Mouse (Mus musculus) thymus, postnatal 10 days (tissue): ENCODE results near the gene Hs6st2.

Experiments used
- DNase-seq, 2 experiments: peaks; one replicate each; pipeline ENCODE4 v3.0.0; 2021; ENCODE audit warnings: low spot score in 2 of 2

The Hs6st2 gene

DNA sequence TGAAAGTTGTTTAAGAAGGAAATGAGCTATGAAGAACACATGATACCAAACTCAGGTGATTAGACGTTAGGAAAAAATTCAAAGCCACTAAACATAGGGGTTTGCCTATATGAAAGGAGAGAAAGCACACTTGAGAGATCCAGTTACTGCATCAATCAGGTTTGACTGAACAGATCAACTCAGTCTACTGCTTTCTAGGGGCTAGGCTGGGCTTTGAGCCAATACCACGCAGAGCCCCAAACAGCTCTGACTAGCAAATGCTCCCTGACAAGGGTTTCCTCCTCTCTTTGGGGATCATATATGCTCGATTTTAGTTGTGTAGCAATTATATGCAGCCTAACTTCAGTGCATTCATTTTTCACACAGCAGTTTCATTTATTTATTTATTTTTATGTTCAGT is 96.2 kb downstream of the Hs6st2 start:
- no peak for DNase-seq

DNA sequence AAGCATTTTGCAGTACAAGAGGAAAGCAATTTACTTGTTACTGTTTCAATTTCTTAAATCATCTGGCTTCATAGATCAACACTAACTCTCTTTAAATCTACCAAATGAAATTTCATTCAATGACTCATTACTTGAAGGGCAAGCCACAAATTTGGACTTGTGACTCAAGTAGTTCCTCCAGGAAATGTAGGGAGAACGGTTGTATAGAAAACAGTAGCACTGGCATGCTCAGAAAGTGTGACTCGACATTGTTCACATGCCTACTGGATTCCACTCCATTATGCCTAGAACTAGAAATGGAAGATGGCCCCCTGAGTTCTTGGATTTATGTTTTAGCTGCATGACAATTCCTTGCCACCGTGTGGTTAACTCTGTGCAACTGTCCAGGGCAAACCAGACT is 100.0 kb downstream of the Hs6st2 start:
- no peak for DNase-seq

DNA sequence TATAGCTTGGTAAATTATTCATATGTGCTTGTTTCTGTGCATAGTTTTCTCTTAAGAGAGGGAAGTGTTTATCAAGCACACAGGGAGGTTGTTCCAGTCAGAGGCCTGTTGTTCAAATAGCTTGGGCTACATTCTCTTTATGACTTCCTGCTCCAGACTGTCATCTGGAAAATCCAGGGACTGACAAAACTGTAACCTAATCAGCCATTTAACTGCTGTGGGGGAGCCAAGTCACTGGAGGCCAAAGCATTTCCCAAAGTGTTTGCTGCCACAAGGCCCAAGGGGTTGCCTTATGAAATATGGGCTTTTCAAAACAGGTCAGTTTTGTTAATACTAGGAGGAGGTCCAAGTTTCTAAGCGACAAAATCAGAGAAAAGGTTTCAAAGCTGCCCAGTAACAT is 119.8 kb downstream of the Hs6st2 start:
- DNase-seq = no peak

DNA sequence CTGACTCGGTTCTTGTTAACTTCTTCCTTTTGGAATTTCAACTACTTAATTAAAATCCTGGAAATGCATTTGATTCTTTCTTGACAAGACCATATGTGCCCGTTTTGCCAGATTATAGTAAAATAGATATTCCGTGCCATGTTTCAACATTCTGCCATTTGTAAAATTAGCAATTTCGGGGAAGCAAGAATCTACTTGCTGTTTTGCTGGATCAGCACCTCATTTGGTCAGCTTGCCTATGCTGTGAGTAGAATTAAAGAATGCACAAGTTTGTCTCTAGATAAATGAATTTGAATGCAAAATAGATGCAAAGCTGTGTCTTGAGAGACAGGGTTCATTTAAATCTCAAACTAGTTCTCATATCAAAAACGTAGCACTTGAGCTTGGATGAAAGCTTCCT is 142.0 kb downstream of the Hs6st2 start:
- DNase-seq = no peak

DNA sequence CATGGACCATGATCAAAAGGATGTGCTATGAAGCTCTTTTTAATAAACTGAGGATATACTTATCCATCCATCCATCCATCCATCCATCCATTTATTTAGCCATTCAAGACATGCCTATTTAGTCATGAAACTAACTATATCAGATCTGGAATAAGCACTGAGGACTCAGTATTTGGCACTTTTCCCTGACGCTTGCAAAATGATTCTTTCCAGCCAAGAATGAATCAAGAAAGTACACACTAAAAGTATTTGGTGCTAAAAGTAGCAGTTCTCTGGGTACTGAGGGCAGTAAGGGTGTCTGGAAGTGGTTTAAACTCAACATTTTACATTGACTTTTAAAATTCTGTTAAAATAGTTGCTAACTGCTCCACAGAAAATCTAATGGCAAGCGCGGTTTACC is 144.6 kb downstream of the Hs6st2 start:
- DNase-seq = no peak

DNA sequence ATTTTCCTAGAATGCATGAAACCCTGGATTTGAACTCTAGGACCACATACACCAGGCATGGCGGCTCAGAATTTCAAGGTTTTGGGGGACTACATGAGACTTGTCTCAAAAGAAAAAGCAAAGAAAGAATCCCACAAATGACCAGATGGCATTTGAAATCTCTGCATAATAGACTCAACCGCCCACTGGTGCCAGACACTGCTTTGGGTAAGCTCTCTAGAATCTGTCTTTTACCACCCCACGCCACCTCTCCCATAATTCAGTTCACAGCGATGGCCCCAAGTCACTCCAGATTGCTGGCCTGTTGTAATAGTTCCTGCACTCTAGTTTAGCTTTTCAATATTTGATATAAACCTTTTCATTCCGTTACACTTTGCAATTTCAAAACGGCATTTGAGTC is 146.4 kb downstream of the Hs6st2 start:
- DNase-seq = no peak

DNA sequence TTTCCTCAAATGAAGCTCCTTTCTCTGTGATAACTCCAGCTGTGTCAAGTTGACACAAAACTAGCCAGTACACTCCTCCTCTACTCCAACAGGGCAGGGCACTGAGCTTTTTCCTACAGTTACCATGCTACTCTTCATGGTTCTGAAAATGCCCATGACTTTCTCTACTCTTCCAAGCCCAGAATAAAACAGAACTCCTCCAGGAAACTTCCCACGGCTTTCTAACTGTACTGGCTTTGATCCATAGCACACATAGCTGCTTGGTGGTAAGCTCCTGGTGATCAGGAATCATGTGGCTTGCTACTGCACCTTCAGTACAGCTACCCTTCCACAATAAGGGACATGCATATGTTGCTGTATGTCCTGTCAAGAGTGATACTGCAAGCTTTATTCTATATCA is 150.5 kb downstream of the Hs6st2 start:
- no peak for DNase-seq

DNA sequence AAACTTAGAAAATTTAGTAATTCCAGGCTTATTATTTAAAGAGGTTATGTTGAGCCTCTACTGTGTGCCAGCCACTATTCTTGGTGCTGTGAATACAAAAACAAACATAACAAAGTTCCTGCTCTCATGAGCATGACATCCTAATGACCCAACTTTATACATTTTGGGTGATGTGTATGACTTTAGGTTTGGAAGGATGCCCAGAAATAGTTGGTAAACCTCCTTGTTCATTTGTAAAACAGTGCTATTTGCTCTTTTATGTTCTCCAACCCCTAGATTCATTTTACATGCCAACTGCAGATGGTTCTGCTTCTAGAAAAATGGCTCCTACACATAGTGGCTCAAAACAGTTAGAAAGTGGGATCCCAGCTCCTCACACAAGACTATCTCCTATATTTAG is 153.1 kb downstream of the Hs6st2 start:
- DNase-seq = no peak

DNA sequence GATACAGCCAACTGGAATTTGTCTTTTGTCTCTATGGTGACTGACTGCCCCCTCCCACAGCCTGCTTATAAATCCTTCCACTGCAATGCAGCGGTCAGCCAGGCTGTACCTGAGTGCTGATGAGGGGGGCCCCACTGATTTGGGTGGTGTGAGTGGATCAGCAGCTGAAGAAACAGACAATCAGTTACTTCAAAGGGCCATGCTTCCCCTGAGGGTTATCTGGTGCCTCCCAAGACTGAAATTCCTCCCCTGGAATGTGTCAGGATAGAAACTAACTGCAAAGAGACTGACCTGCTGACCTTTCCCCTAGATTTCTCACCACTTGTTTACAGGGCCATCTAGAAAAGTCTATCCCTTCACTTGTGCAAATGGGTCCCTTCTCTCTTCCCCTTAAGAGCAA is 166.8 kb downstream of the Hs6st2 start:
- DNase-seq = no peak

DNA sequence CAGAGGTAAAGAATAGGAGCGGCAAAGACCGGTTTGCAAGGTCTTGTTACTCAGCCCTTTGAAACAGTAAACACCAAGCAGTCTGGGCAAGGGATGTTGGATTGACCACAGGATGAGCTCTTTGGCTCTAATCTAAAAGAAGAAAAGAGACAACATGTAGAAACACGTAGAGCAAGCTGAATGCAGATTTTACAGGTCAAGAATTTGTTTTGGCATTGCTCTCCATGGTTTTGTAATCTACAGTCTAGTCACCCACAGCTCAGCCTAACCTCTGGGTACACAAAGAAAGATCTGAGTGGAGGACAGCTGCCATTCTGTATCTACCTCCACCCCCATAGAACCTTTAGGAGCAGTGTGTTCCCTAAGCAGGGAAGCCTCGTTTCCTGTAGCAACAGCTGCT is 175.1 kb downstream of the Hs6st2 start:
- DNase-seq = no peak

DNA sequence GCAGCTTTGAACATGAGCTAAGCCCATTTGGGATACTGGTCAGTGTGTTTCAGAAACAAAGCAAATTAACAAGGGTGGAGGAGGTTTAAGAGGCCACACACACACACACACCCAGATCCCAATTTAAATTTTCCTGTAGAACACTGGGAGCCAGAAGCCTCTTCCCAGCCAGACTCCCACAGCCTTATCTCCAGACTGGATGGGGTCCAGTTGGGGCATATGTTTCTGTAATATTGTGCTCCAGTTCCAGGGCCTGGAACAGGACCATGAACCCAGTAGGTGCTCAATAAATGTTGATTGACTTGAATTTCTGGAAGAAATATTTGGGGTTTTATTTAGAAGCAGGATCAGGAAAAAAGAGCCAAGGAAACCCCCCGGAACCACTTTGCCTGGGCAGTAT is 176.0 kb downstream of the Hs6st2 start:
- no peak for DNase-seq

DNA sequence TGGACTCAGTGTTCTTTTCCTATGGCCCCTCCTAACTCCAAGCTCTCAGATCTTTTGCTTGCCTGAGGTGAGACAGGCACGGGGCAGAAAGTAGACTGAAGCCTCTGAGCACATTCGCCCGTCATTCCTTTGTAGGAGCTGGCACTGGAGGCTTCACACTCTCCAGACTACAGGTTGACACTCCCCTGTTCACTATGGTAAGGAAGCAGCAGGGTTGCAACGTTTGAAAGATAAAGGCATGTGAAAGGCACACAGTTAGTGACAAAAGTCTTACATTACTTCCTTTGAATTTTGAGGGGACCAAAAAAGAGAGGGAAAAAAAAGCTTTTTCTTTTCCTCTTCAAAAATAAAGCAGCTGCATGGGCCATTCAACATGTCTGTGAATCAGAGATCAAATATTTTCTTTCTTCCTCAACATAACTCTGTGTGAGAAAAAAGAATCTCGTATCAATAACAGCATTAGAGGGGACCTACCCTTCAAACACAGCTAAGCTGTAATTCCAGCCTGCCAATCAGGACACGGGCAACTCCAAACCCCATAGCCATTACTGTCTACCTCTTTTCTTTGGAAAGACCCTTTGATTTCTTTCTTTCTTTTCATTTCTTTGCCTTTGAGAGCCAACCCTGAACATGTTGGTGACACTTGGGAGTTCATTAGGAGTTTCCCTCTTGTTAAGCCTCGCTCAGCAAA is 177.7 kb downstream of the Hs6st2 start:
- DNase-seq = no peak

DNA sequence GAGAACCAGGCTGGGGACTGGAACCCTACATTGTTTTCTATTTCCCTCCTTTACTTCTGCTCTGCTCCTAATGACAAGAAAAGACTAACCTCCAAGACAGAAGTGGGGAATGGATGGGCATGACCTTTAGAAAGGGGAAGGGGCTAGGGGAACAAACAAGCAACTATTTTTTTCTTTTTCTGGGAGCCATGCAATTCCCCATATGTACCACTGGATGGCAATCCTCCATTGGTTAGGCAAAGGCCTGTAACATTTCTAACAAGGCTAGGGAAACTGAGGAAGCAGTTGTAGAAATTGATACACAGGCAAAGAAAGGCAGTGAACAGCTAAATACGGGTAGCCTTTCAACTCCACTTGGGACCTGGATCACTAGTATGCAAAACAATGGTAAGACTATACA is 183.8 kb downstream of the Hs6st2 start:
- DNase-seq = no peak

DNA sequence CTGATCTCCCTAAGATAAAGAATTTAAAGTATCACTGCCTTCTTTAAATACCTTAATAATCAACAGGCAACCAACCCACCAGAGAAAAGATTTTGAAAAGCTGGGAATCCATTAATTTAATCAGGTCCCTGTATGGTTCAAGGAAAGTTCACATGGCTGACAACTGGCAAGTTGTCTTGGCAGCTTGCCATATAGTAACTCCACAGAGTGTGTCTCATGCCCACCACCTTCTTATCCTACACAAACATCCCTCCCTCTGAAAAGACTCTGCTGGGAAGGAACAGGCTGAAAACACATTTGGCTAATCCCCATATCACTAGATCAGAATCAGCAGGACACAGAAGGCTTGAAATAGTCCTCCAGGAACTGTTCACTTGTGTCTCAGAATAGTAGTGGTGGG is 193.3 kb downstream of the Hs6st2 start:
- DNase-seq = no peak

DNA sequence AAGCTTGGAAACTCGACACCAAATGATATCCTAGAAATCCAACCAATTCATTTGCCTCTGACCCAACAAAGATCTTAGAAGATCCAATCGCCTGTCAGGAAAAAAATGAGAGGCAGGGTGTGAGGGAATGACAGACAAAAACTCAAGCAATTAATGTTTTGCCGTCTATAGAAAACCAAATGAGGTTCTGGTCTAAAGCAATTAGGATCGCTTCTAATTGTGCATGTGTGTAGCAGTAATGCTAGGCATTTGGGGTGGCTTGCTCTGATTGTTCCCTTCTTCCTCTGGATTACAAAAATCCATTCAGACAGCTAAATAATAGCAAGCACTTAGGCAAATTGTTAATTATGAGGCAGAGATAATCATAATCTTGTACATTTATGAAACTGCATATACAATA is 212.2 kb downstream of the Hs6st2 start:
- no peak for DNase-seq

DNA sequence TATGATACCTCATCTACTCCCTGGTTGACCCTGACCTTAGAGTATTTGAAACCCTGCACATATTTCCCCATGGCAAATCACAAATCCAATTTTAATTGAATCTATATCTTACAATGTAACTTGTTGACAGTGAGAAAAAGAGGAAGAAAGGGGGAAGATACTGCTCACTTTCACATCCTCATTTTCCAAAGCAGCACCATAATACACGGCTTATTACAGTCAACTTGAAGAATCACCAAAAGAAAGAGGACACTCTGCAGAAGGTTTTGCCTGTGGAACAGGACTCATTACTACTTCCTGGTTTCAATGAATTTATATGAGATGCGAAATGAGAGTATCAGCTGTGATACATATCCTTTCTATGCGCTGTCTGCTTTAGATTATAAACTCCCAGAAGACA is 220.2 kb downstream of the Hs6st2 start:
- no peak for DNase-seq

DNA sequence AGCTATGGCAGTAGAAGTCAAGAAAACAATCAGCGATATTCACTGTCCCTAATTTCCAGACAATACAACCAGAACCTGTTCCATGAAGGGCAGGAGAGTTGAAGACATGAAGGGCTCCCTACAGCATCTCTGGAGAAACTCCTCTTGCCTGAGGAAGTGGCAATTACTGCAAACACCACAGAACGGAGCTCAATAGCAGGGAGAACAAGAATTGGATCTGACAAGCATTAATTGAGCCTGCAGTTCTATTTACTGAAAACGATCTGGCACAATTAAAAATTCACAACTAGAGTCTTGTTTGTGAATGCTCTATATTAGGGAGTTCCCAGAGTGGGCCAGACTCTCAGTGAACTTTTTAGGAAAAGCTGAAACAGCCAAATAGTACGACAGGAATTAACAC is 238.3 kb downstream of the Hs6st2 start:
- no peak for DNase-seq

DNA sequence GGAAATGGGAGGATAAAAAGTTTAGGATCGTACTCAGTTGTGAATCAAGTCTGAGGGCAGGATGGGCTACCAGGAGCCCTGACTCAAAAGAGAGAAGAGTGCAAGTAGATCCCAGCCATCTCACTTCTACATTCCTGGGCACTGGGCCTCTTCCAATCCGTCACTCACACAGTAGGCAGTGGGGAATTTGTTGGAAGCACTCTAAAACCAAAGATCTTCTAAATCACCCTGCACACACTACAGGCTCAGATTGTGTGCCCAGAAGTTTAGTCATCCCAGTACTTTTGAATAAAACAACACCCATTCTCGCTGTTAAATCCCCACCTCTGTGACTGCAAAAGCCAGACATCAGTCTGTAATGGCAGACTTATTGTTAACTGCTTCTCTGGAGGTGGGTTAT is 249.9 kb downstream of the Hs6st2 start:
- no peak for DNase-seq

DNA sequence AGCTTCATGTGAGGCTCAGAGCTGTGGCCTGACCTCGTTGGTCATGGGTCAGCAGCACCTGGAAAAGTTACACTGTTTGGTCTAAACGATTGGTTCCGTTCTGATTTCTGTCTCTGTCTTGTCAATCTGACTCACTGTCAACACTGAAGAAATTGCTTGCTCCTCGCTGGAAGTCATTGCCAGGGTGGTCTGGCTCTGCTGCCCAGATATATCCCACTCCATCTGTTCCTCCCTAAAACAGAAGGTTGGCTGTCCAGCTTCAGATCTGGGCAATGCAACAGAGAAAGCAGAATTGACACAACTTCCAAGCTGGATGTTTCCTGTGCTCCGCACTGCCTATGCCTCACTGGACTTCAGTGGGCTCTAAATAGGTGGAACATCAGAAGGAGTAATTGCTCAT is 256.6 kb downstream of the Hs6st2 start:
- no peak for DNase-seq

DNA sequence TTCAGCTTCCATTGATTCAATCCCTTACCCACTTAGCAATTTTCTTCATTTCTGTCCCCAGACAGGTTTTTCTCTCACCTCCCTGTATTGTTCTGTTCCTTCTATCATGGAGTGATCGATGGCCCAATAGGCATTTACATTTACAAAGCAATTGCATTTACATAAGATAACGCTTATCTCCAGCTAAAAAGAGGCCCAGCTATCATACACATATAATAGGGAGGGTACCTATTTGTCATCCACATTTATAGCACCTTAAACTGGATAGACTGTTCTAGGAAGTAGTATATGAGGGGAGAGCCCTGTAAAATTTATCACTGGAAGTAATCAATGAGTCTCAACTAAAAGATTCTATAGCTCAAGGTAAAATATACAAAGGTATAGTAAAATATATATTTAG is 271.4 kb downstream of the Hs6st2 start:
- DNase-seq = no peak

DNA sequence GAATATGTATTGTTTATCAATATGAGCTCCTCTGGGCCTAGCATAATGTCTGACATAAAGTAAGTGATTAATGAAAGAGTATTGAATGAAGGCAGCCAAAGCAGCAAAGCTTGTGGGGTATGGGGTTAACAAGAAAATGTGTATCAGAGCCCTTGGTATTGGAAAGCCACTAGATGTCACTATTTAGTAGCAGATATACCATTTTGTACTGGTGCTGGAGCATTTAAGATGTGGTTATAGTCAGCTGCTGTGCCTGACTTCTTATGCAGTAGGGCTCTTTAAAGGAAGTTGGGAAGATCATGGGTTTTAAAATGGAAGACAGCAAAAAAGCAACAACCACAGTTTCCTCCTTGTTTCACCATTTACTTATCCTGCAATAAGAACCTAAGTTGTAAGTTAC is 284.2 kb downstream of the Hs6st2 start:
- DNase-seq = no peak

DNA sequence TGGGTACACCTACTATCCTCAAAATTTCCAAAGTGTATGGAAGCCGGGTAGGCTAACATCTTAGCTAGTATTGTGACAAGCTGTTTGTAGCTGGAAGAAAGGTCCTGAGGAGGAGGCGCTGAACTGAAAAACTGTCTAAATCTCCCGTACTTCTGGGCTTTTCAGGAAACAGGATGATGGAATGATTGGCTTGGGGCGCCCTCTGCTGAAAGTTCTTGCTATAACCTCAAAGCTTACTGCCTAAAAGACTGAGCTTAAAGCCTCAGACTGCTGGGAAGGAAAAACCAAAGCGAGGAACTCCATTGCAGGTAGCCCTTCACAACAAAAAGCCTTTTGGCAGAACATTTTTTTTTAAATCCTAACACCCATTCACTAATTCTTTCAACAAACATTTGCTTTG is 307.0 kb downstream of the Hs6st2 start:
- DNase-seq = peak; percentile 16 to 47

DNA sequence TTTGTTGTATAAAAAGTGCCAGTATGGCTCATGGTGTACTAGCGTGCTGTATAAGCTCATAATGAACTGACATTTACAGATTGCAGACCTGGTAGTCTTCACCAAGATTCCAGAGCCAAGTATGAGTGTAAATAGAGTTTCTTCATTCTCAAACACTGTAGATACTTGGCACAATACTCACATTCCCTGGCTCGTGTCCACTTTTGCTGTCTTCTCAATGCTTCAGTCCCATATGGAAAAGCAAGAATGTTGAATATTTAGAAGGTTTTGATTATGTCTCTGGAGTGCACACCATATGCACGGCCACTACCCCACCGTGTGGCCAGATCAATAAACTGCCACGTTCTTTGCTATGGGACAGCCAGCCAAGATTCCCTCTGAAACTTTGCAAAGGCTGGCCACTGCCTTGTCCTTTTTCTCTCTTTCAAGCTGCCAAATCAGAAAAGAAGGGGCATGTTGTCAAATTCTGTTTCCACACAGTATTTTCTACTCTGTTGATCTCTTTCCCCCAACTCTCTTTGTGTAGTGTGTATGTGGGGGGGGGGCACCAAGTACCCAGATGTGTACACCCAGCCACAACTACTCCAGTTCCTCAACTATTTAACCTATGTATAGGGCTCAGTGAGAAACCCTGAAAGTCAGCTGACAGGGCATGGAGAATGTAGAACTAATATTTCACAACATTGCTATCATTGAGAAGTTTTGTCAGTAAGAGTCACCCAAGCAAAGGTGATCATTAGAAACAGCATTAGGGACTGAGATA is 309.0 kb downstream of the Hs6st2 start:
- DNase-seq = no peak

DNA sequence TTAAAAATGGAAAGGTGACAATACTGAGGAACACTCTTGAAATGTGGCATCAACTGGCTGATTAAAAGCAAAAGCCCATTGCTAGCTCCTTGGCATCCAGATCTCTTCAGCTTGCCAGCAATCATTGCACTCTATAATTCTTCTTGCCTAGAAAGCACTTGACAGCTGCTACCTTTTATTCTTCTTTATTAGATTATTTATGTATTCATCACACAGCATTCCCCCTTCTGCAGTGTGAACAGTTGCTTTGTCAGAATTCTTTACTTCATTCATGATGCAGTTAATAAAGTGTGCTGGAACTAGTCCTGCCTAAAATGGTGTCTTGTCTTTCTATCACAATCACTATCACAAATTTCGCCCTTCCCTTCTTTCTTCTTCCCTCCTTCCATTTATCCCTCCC is 332.0 kb downstream of the Hs6st2 start:
- no peak for DNase-seq
